Mouse (Mus musculus) kidney, embryonic 15.5 days (tissue): ENCODE measurements around the gene Cep44. TPM values are rescaled to one million over a fixed set of nuclear protein-coding genes. Genes with fewer than 3 reads are reported as not detected.

Experiments used
- microRNA-seq: library from miRNA; unstranded; fragments of <30 nt; microRNA quantifications from one replicate; pipeline ENCODE4, GENCODE M21; 2016
- polyA plus RNA-seq: library from polyadenylated mRNA; unstranded; fragments of >200 nt; fragmentation: Nextera tagmentation; extraction: Ambion mirVana; gene quantifications from 2 replicates; pipeline ENCODE4 v1.2.1, GENCODE M21; 2015

The Cep44 gene
- polyA plus RNA-seq, 1 experiment from 2014 or later: 40.1 TPM

Small RNAs within 50 kb of the gene (microRNA-seq; reads per million reads assigned to microRNA genes)
- gene Gm25992: not detected

Other genes with a start within 250 kb of the Cep44 start
- 45.8 and 46.5 TPM in 2 replicates for gene Fbxo8, start within 50 bp of the Cep44 start, polyA plus RNA-seq